Mouse (Mus musculus): ENCODE measurements around the gene Hoxb5.

Gene Hoxb5

DNA sequence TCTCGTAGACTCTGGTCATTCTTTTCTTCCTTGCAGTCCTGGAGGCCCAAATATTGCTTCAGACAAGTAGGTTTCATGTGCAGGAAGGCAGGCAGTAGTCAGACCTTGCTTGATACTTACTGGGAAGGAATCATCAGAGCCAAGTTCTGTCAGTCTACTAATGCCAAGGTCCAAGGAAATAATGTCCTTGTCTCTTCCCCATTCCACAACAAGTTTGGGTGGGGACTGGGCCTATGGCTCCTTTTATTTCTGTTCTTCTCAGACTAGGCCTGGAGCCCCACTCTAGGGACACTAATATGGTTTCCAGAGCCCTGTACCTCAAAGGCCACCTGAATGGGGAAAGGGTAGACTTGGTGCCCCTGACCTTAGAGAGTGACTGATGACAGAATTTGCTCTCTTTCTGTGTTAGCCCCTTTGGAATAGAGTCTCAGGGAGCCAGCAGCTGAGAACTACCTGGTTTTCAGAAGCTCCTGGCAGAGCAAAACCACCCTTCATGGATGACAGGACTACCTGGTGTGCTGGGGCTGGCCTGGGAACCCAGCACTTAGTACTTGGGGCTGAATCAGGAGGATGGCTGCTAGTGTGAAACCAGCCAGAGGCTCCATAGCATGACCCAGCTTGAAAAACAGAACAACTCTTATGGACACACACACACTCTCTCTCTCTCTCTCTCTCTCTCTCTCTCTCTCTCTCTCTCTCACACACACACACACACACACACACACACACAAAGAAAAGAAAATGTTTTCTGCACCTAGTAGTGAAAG is 14.5 kb upstream of the Hoxb5 start:
- DNase-seq (ENCODE audit: low read depth) = no peak

DNA sequence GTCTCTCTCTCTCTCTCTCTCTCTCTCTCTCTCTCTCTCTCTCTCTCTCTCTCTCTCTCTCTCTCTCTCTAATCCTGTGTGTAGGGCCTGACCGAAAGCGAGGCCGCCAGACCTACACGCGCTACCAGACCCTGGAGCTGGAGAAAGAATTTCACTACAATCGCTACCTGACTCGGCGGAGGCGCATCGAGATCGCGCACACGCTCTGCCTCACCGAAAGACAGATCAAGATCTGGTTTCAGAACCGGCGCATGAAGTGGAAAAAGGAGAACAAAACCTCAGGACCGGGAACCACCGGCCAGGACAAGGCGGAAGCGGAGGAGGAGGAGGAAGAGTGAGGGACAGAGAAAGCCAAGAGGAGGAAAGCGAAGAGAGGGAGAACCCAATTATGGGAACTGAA is 13.8 kb upstream of the Hoxb5 start:
- DNase-seq (ENCODE audit: low read depth) = no peak

DNA sequence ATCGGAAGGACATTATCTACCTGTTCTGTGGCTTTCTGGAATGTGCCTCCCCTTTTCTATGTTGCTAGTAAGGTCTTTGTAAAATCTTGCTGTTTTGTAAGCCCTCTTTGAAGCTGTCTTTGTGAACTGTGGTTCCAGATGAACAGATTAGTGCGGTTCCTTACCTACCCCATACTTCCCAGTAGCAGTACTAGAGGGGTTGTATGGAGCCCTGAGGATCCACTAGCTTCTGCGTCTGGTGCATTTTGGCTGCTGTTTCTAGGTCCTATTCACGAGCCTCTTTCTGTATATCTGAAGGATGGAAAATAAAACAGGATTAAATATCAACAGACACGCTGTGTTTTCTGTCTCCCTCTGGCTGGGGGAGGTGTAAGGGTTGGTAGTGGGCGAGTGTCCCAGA is 13.3 kb upstream of the Hoxb5 start:
- DNase-seq (ENCODE audit: low read depth) = no peak

DNA sequence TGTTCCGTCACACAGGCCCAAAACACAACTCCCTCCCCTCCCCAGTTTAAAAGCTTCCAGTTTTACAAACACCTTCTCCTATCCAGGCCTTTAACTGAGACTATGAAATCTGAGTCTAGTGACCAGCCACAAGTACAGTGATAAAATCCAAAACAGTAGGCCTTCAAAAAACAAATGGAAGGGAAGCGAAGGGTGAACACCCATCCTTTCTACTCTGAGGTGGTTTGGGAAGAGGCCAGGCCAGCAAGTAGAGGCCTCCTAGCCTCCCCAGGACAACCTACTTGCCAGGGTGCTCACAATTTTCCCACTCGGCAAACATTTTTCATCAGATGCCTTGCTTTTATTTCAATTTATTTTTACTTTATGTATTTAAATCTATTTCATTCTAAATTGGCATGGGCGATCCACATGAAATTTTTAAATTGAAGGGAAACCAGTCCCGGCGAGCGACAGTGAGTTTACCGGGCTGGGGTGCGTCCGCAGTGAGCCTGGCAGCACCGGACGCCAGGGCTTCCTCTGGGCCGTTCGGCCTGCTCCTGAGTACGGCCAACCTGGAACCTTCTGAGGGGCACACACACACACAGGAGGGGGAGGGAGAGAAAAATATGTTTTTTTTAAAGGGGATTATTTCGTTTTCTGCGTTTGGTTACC is 12.3 kb upstream of the Hoxb5 start:
- no peak for DNase-seq (ENCODE audit: low read depth)

DNA sequence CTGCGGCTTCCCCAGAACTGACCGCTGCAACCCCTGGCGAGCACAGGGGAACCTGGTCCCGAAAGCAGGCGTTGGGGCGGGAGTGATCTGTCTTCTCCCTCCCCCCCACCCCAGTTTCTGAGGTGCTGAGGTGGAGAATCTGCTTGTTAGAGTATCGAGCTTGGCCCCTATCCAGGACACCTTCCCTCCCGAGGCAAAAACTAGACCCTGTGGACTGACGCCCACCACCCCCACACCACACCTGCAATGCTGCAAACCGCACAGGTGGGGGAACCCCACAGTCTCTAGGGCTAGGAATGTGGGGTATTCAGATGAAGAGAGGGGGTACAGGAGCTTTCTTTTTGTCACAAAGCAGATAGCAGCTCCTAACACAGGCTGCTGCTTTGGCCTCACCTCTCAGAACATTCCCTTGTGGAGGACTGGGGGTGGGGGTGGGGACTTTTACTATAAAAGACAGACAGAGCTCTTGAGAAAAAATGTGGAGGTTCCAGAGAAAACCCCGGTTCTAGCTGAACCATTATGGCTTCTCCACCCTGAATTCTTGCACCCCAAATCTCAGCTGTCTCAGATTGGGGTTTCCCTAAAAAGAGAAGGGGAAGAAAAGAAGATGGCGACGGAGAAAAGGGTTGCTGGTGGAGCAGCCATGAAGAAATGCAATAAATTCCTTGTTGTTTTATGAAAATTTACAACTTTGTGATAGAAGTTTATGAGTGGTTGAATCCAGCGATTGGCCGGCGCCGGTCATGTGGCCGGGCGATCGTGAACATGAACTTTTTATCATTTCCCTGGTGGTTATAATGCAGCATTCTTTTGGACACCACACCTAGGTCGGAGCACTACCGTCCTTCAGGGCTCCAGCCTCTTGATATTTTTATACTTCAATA is 11.2 kb upstream of the Hoxb5 start, which contains the start of gene Hoxb6:
Gene Hoxb6, plus strand, starts transcription at position 796 of the 884 bp plus-strand sequence.
- no peak for DNase-seq (ENCODE audit: low read depth)

DNA sequence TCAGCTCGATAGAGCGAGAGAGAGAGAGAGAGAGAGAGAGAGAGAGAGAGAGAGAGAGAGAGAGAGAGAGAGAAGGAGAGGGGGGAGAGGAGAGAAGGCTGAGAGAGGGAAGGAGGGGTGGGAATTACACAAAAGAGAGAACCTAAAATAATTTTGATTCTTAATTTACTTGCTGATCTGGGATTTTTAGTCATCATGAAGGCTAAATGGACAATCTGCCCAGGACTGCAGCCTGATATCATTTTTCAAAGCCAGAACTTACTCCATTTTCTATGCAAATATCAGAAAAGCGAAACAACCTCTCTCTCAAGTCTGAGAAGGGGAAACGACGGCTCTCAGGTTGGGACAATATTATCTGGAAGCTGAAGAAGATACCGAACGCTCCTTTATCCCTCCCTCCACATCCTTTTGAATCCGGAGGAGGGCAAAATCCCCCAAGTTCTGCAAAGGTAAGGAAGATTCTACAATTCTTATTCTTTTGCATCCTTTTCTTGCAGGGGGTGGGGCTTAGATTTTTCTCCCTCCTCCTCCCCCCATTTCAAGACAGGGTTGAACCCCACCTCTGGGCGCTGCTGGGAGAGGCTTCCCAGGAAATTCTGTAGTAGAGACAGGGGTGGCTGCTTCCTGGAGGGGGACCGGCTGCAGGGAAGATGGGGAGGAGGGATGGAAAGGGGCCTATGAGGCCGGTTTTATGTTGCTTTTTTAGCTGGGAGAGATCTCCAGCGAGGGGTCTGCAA is 10.4 kb upstream of the Hoxb5 start:
- DNase-seq (ENCODE audit: low read depth) = no peak

DNA sequence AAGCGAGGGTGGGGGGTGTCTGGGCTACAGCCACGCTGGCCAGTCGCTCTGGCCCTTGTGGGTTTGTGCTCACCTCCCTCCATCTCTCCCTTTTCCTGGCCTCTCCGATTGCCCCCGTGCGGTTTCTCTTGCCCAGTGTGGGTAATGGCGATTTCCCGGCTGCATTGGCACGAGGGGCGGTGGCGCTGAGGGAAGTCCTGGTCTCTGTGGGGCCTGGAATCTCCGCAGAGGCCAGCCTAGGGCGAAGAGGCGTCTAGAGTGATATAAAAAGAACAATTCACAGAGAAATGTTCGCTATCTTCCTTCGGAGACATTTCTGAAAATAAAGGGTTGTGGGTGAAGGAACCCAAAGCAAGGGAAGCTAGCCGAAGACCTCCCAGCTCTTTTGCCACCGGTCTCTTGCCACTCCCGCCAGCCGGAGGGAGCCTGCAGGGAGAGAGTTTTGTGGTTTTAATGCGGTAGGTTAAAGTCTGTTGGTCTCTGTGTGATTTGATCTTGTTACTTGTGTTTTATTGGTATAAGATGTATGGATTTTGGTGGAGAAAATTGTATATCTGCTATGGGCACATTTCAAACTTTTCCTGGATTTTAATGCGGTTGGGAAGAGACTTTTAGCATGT is 9.7 kb upstream of the Hoxb5 start:
- DNase-seq (ENCODE audit: low read depth) = no peak

DNA sequence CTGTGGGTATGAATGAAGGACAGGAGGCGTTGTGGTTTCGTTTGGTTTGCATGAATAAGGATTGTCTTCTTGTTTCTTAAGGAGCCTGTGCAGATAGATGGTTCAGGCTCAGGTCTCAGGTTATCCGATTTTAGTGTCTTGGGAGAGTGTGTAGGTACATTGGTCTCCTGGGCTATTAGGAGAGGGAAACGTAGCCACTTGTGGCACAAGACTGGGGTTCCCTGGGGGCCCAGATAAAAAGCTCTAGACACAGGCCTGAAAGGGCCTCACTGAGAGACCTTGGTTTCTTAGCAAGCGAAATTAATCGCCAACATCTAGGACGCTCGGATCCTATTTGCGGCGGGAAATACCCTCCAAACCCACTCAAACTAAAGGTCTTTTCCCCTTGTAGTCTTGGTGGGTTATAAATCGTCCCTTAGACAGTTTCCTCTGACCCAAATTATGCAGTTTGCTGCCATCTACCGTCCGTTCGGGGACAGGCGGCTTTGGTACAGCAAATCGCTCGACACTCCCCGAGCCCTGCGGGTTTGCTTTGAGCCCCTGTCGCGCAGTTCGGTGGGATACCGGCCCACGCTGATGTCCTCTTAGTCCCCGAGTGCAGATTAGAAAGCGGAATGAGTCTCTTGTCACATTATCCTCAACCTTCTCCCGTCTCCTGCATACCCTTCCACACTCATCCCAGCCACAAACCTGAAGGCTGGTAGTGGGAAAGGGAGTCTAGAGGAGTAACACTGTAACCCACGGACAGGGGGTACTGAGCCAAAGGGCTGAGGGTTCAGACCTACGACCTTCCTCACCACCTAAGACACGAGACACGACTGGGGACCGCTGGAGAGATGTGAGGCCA is 8.7 kb upstream of the Hoxb5 start:
- peak; percentile 45 for DNase-seq (ENCODE audit: low read depth)

DNA sequence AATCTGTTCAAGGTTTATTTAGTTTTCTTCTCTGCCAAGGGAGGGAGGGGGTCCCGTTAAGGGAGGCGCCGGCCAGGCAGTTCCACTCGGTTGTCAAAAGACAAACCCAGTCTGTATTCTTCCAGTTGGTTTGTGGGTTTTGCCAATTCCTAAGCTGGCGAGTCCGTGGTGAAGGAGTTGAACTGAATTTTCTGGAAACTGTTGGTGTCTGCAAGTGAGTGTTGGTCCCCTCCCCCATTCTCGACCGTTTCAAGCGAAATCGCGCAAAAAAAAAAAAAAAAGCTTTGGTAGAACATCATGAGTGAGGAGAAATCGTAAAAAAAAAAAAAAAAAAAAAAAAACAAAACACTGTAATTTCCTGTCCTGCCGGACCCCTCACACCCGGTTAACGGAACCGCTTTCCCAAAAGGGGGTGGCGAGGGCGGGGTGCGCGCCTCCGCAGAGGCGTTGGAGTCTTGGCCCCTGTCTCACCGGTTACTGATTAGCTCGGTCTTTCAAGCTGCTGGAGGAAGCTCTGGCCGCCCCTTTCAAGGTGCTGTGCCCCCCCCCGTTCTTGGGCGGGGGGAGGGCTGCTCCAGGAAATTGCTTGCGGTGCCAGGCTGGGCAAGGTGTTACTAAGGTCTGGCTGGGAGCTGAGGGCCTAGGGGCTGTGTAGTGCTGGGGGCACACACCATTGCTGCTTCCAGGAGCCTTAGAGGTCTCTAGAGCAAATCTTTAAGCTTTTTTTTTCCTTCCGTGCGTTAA is 7.9 kb upstream of the Hoxb5 start:
- no peak for DNase-seq (ENCODE audit: low read depth)

DNA sequence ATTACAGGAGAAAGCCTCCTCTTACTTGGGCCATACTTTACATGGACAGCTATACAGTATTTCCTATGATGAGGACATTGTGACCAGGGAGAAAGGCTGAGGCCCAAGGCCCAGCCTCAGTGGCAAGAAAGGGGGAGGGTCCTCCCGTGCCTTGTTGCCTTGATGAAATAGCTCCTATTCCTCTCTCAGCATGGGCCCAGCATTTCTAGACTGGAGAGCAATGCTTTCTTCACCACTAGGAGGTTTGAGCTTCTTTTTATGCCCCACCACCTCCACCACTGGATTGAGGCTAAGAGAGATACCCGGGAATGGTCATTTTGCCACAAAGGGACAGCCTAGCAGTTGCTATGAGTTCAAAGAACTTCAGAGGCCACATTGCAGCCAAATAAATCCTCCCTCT is 6.1 kb upstream of the Hoxb5 start:
- no peak for DNase-seq (ENCODE audit: low read depth)

DNA sequence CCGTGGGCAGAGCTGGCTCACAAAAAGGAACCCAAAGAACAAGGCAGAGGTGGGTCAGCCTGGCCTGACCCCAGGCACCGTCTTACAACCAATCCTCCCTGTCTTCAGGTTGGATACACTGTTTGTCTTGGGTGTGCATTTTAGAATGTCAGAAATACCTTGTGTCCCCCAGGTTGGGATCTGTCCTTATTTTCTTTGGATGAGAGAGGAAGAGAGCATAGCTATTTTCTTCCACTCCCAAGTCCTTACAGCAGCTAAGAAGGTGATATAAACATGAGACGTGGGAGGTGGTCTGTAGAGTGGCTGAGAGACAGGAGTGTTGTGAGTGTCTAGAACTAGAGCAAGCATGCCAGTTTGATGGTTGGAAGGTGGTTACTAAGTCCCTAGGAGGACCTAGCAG is 5.7 kb upstream of the Hoxb5 start:
- no peak for DNase-seq (ENCODE audit: low read depth)

DNA sequence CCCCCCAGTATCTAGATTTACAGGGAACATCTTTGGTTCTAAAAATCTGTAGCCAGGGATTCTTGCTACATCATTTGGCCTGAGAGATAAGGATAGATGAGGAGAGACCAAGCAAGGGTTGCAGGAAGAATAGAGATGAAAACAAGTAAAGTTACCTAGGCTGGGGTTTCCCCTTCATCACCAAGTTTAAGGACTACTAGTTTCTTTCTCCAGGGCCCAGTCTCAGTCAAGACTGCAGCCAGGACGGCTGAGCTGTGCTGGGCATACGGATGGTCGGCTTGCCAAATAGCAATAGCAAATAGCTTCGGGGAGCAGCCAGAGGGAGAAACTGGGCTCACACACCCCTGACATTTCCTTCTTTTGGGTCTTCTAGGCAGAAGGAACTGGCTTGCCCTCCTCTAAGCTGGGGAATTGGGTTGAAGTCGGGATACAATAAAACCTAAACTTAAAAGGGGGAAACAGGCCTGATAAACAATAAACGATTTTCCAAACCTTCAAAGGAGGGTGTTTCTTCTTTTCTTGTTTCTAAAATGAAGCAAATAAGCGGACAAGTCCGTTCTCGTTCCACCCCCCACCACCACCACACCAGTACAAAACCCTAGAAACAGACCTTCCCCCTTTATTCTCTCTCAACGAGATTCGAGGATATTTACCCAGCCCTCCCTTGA is 5.0 kb upstream of the Hoxb5 start:
- DNase-seq (ENCODE audit: low read depth) = no peak

DNA sequence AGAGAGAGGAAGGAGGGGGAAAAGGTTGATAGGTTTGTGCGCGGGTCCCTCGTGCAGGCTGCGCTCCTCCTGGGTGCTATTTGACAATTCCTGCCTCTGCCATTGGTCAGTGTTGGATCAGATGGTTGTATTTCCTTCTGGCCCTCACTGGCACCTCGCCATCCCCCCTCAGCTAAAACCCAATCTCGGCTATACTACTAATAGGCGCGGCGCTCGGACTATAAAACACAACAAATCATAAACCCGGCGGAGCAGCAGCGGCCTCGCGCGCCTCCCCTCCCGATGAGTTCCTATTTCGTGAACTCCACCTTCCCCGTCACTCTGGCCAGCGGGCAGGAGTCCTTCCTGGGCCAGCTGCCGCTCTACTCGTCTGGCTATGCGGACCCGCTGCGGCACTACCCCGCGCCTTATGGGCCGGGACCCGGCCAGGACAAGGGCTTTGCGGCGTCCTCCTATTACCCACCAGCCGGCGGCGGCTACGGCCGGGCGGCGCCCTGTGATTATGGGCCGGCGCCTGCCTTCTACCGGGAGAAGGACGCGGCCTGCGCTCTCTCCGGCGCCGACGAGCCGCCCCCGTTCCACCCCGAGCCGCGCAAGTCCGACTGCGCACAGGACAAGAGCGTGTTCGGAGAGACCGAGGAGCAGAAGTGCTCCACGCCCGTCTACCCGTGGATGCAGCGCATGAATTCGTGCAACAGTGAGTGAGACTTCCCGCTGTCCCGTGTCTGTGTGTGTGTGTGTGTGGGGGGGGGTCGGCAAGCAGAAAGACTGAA is 4.1 kb upstream of the Hoxb5 start:
- DNase-seq (ENCODE audit: low read depth) = no peak

DNA sequence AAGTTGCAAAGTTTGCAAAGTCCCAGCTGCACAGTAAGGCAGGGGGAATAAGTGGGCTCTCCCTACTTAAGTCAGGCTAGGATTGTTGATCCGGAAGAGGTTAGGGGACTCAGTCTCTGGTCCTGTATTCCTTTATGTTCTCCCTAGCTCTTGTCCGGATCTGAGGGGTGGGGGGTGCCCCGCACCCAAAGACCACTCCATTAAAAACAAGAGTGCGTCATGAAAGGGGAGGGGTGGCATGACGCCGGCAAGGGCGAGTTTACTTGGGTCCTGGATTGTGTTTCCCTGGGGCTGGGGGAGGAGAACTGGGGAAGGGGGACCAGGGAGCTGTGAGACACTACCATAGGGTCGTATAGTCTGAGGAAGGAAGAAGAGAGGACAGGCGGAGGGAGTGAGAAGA is 3.4 kb upstream of the Hoxb5 start:
- no peak for DNase-seq (ENCODE audit: low read depth)

DNA sequence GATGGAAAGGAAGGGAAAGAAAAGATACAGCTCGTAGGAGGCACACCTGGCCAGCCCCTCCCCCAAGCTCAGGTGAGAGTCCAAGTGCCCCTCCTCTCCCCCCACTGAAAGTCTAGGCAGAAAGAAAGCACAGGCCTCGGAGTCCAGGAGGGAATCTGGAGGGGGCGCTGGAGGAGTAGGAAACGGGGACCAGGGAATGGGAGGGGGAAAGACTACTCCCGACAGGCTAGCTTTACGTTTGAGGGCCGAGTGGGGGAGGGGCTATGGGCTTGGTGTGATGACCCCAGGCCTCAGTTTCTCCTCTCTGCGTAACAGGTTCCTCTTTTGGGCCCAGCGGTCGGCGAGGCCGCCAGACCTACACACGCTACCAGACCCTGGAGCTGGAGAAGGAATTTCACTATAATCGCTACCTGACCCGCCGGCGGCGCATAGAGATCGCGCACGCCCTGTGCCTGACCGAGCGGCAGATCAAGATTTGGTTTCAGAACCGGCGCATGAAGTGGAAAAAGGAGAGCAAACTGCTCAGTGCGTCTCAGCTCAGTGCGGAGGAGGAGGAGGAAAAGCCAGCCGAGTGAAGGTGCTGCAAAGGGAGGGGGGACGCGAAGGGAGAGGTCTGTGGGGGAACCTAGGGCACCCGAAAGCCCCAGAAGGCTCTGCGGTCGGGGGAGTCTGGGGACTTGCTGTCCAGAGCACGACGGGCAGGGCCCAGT is 2.6 kb upstream of the Hoxb5 start:
- DNase-seq (ENCODE audit: low read depth) = no peak

DNA sequence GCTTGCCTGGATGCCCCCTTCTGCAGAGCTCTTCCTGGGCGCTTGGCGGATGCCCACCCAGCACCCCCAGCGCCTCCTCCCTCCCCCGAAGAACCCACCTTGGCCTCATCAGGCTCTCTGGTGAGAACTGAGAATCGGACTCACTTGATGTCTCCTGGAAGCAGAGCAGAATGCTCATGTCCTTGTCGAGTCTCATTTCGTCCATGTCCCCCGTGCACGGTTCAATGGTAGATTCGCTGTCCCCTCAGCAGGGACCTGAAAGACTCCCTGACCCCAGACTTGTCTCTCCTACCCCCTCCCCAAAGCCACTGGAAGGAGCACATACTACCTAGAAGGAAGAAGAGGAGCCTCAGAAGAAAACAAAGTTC is 2.1 kb upstream of the Hoxb5 start:
- DNase-seq (ENCODE audit: low read depth) = no peak

DNA sequence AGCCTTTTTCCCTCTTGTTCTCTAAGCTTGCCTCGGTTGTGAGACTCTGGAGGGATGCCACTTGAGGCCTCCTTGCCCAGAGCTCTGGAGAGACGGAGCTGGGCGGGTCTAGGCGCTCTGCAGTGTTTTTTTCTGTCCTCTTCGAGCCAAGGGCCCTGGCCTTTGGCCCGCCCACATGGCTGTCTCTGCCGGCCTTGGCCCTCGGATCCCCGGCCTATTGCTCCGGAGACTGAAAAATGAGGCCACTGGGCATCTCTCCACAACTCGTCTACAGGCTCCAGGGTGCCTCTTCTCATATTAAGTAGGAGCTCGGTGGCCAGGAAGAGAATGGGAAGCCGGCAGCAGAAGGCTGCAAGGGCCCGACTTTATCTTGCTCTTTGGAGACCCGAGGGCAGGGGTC is 1.3 kb upstream of the Hoxb5 start:
- DNase-seq (ENCODE audit: low read depth) = no peak

Data from c-Kit-positive CD71-positive TER-119-negative erythroid progenitor cells, embryonic 14.5 days (primary cell).